Mouse (Mus musculus): ENCODE data around the gene Tnfrsf25. TPM values are rescaled to one million over a fixed set of nuclear protein-coding genes. Genes with fewer than 3 reads are reported as not detected.

Gene Tnfrsf25
- polyA plus RNA-seq, 1 experiment from 2014 or later: 1.2 TPM

DNA sequence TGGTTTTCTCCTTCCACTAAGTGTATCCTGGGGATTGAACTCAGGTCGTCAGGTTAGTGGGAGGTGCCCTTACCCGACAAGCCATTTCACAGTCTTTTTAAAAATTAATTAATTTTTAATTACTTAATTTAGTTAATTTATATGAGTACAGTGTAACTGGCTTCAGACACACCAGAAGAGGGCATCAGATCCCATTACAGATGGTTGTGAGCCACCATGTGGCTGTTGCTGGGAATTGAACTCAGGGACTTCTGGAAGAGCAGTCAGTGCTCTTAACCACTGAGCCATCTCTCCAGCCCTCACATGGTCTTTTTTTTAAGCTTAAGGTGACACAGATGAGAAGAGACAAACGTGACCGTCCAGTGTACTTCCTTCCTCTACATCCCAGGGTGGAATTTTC, 39.3 kb downstream of the Tnfrsf25 start:
- Histone ChIP-seq H3K4me1 (peaks cover 20% of the 10 kb centered on the region), H3K27me3 (replicated peaks) (peaks cover 84% of the 10 kb centered on the region), H3K36me3 (no peaks in the 10 kb centered on the region), H3K4me3 (no peak overlapping the region), H3K9ac (no peak overlapping the region), H3K27ac (no peak overlapping the region), H3K4me2 (replicated peaks) (no peak overlapping the region), H3K9me3 (no peaks in the 10 kb centered on the region)
- ATAC-seq (ENCODE audit: low FRiP score, low read depth): no peak
- WGBS: 79% methylated on average over 4 of the region's 4 CpGs

DNA sequence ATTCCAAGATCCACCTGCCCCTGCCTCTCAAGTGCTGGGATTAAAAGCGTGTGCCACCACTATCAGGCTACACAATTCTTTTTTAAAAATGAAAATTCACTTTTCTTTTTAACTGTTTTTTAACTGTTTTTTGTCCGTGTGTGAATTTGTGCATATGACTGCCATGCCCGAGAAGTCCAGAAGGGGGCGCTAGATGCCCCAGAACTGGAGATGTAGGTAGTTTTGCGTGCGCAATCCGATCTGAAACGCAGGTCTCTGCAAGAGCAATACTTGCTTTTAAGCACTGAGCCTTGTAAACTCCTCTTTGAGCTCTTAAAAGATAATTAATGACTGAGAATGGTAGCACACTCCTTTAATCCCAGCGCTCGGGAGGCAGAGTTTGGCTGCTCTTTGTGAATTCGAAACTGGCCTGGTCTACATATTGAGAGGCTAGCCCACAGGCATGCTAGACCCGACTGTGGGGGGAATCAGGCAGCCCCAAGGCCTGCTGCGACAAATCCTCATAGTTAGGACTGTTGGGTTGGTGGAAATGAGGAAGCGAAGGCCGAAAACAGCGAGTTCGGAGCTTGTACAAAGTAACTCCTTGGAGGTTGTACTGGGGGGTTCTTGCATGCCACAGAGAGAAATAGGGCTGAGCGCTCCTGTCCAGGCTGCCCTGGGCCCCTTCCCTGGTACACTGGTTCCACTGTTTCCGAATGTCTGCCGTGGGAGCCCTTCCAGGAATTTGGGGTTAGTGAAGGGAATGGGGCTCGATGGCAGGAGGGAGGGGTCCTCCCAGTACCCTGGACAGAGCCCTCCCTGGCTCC, 42.2 kb downstream of the Tnfrsf25 start:
- Histone ChIP-seq H3K4me1 (peaks cover 12% of the 10 kb centered on the region), H3K9me3 (no peaks in the 10 kb centered on the region), H3K36me3 (no peaks in the 10 kb centered on the region), H3K4me2 (replicated peaks) (peak overlapping the region; percentile 40), H3K27me3 (replicated peaks) (peaks cover 86% of the 10 kb centered on the region), H3K27ac (no peak overlapping the region), H3K9ac (0 out of 2 replicates have a peak overlapping the region, but pooled peaks have one; percentile 8), H3K4me3 (0 out of 2 replicates have a peak overlapping the region, but pooled peaks have one; percentile 18)
- 14% methylated on average over 21 of the region's 21 CpGs for WGBS
- no peak for ATAC-seq (ENCODE audit: low FRiP score, low read depth)

DNA sequence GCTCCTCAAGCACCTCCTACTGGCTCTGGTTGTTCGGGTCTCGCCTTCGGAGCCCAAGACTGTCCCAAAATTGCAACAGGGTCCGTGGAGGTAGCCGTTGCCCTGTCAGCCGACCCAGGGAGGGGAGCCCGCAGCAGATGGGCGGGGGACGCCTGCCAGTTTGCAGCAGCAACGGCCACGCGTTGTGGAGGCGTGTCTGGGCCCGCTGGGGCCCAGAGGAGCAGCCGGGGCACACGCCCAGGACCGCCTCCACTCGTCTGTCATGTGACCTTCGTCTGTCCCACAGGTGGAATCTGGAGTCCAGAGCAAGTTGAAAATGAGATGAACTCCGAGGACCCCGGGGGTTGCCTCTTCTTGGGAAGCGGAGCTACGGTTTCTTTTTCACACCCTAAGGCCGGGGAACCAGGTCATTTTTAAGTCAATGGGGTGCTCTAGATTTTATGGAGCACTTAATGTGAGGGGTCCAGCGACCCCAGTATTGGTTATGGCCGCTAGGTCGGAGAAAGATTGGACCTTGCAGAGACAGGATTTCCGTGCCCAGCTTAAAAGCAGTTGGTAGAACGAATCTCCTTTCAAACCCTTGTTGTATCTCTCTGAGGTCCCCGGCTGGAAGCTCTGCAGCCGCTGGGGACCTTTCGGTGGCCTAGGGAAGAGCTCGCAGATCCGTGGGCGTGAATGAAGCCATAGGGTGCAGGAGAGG, 43.0 kb downstream of the Tnfrsf25 start, which contains the start of gene Hes2:
TSS of gene Hes2 (plus strand) at position 283 of the 700 bp plus-strand sequence.
- 3% methylated on average over 35 of the region's 35 CpGs for WGBS

DNA sequence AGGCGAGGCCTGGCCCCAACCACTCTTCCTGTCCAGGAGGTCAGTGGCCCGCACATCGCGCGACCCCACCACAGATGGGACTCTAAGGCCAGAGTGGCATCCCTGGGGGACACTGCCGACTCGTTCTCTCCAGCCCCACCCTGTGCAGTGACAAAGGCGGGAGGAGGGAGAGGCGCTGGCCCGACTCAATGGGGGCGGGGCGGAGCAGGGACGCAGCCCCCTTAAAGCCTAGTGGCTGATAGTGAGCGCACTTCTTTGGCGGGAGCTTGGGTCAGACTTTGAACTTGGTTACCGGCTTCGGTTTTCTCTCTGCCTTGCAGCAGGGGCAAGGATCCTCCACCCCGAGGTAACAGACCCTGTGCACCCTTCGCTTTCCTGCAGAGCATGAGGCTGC, 43.5 kb downstream of the Tnfrsf25 start:
- Histone ChIP-seq H3K4me1 (peaks cover 12% of the 10 kb centered on the region), H3K9me3 (no peaks in the 10 kb centered on the region), H3K36me3 (no peaks in the 10 kb centered on the region), H3K4me2 (replicated peaks) (peak overlapping the region; percentile 27; the same call in 1 of the 2 replicates), H3K9ac (no peak overlapping the region), H3K27me3 (replicated peaks) (peaks cover 74% of the 10 kb centered on the region), H3K4me3 (peak overlapping the region; percentile 11; the same call in 1 of the 2 replicates), H3K27ac (no peak overlapping the region)
- WGBS: 1% methylated on average over 19 of the region's 19 CpGs
- ATAC-seq (ENCODE audit: low FRiP score, low read depth): no peak

More for the DNA sequence above, 43.0 kb downstream of the Tnfrsf25 start, which contains the start of gene Hes2:
- no peak for ATAC-seq (ENCODE audit: low FRiP score, low read depth)
- H3K4me3 ChIP-seq: peak within 1 kb of the TSS; percentile 18; the same call in 1 of the 2 replicates
- peaks cover 80% of the 10 kb centered on the region for H3K27me3 ChIP-seq (replicated peaks)
- H3K9me3 ChIP-seq: no peaks in the 10 kb centered on the region
- no peaks in the 10 kb centered on the region for H3K36me3 ChIP-seq
- H3K9ac ChIP-seq: 0 out of 2 replicates have a peak within 1 kb of the TSS, but pooled peaks have one; percentile 8
- H3K27ac ChIP-seq: no peak within 1 kb of the TSS
- H3K4me1 ChIP-seq: peaks cover 12% of the 10 kb centered on the region
- H3K4me2 ChIP-seq (replicated peaks): peak within 1 kb of the TSS; percentile 40

DNA sequence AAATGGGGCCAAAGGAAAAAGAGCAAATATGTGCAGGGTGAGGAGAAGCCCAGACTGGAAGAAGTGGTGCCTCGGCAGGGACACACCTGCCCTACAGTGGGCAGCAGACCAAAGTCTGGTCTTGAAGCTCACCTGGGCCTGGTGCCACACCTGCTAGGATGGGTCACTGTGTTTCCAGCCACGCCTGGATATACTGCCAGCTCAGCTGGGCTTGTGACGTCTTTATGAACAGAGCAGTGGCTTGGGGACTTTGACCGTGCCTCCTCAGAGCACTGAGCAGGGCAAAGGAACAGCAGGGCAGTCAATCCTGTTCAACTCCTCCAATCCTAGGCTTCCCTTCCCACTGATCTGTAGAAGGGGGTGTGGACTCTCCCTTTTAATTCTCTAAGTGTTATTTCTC, 45.0 kb downstream of the Tnfrsf25 start:
- Histone ChIP-seq H3K36me3 (no peaks in the 10 kb centered on the region), H3K27ac (no peak overlapping the region), H3K27me3 (replicated peaks) (peaks cover 65% of the 10 kb centered on the region), H3K4me2 (replicated peaks) (no peak overlapping the region), H3K9me3 (no peaks in the 10 kb centered on the region), H3K9ac (no peak overlapping the region), H3K4me1 (peaks cover 12% of the 10 kb centered on the region), H3K4me3 (no peak overlapping the region)
- no peak for ATAC-seq (ENCODE audit: low FRiP score, low read depth)
- 35% methylated on average over 4 of the region's 4 CpGs for WGBS

DNA sequence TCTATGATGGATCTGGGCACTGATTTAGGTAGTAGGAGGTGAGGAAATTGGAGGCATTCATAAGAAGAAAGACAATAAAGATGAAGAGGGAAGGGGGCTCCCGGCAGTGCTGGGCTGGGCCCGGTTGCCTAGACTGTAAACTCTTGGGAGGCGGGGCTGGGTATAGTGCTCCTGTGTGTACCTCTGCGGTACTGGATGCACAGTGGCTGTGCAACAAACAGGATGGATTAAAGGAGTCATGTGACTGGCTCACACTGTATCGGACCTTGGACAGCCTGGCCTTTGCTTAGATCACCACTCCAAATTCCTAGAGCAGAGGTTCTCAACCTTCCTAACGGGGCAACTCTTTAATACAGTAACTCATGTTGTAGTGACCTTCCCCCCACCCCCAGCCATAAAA, 45.9 kb downstream of the Tnfrsf25 start:
- ATAC-seq (ENCODE audit: low FRiP score, low read depth): no peak
- no peak overlapping the region for H3K9ac ChIP-seq
- 63% methylated on average over 6 of the region's 6 CpGs for WGBS
- H3K27ac ChIP-seq: no peak overlapping the region
- H3K27me3 ChIP-seq (replicated peaks): peaks cover 61% of the 10 kb centered on the region
- H3K9me3 ChIP-seq: no peaks in the 10 kb centered on the region
- H3K4me1 ChIP-seq: peaks cover 12% of the 10 kb centered on the region
- H3K4me2 ChIP-seq (replicated peaks): no peak overlapping the region
- H3K36me3 ChIP-seq: no peaks in the 10 kb centered on the region
- H3K4me3 ChIP-seq: no peak overlapping the region

DNA sequence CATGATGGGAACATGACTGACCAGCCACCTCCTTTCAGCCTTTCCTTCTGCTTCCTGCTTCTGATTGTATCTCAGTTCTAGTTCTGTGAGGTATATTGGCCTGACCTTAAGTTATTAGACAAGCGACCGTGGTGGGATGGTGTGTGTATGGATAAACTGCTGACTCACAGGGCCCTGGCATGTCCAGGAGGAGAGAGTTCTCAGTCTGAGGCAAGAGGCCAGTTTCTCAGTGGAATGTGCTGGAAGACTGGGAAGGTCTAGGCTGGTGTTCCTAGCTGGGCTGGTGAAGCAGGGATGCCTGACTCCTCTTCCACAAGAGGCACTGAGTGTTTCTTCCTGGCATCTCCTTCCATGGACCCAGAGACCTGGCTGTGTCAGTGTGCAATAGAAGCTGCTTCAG, 47.0 kb downstream of the Tnfrsf25 start:
- Histone ChIP-seq H3K4me3 (no peak overlapping the region), H3K27ac (no peak overlapping the region), H3K9ac (no peak overlapping the region), H3K36me3 (no peaks in the 10 kb centered on the region), H3K9me3 (no peaks in the 10 kb centered on the region), H3K27me3 (replicated peaks) (peaks cover 54% of the 10 kb centered on the region), H3K4me2 (replicated peaks) (no peak overlapping the region), H3K4me1 (peaks cover 12% of the 10 kb centered on the region)
- ATAC-seq (ENCODE audit: low FRiP score, low read depth): no peak
- WGBS: 92% methylated on average over 2 of the region's 2 CpGs

DNA sequence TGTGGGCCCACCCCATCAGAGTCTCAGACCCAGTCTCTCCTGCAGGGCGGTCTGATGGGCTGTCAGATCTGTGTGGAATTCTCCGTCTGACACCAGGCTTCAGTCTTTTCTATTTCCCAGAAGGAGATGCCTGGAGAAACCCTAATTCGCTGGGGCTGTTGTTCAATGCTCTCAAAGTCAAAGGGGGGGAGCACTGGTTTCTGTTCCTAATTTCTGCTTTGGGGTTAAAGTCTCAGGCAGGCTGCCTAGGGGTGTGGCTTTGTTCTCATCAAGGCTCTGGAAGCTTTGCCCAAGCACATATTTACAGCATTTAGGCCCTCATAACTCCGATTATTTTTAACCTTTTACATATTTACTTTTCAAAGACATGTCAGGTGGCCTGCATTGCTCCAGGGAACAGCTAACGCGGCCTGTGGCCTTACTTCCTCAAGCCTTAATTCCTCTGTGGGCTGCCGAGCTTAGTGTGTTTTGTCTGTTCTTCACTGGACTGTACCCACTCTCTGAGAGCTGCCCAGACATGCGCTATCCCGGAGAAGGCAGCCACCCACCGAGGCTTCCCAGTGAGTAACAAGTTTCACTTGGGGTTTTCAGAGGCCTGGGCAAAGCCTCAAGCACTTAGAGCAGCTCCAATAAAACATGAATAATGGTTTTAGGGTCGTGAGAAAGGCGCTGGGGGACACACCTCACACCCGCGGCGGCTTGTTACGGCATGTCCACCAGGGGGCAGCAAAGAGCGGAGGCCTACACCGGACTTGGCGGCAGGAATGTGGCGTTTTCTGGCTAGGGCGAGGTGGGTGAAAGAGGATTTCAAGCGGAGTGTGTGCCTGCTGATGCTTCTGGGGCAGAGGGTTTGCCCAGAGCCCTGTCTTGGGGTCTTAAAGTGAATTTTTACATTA, 49.5 kb downstream of the Tnfrsf25 start:
- no peak for ATAC-seq (ENCODE audit: low FRiP score, low read depth)
- 21% methylated on average over 22 of the region's 22 CpGs for WGBS
- no peak overlapping the region for H3K27ac ChIP-seq
- H3K36me3 ChIP-seq: no peaks in the 10 kb centered on the region
- H3K9me3 ChIP-seq: no peaks in the 10 kb centered on the region
- H3K4me3 ChIP-seq: no peak overlapping the region
- H3K4me1 ChIP-seq: no peaks in the 10 kb centered on the region; the same call in 1 of the 2 replicates
- peaks cover 29% of the 10 kb centered on the region for H3K27me3 ChIP-seq (replicated peaks)
- H3K9ac ChIP-seq: no peak overlapping the region
- H3K4me2 ChIP-seq (replicated peaks): no peak overlapping the region

DNA sequence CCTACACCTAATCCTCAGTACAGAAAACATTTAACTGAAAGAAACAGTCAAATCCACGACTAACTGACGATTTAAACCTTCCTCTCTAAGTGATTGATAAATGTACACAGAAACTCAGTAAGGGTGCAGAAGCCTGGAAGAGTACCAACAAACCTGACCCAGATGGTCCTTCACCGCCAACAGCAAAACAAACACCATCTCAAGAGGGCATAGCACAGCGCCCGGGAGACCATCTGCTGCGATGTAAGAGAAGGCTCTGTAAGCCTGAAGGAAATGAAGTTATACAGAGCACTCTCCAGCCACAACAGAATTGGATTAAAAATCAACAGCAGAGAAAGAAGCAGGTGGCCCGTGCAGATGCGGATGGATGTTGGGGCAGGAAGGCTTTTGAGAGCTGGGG, 52.3 kb downstream of the Tnfrsf25 start:
- WGBS: 67% methylated on average over 8 of the region's 8 CpGs
- H3K9ac ChIP-seq: no peak overlapping the region
- no peak for ATAC-seq (ENCODE audit: low FRiP score, low read depth)

DNA sequence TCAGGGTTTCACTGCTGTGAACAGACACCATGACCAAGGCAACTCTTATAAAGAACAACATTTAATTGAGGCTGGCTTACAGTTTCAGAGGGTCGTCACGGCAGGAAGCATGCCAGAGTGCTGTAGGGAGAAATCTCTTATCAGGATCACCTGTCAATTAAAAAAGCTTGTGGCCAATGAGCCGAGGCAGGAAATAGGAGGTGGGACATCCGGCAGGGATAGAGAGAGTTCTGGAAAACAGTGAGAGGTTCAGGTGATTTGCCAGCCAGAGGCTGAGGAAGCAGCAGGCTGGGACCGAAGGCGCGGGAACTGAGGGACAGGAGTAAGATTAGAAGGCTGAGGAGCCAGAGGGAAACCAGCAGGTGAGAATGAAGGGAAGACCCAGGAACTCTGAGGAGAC, 53.4 kb downstream of the Tnfrsf25 start:
- no peaks in the 10 kb centered on the region; the same call in 1 of the 2 replicates for H3K27me3 ChIP-seq (replicated peaks)
- WGBS: 88% methylated on average over 7 of the region's 7 CpGs

More for the DNA sequence above, 52.3 kb downstream of the Tnfrsf25 start:
- no peaks in the 10 kb centered on the region for H3K9me3 ChIP-seq
- H3K4me2 ChIP-seq (replicated peaks): no peak overlapping the region
- H3K4me1 ChIP-seq: no peaks in the 10 kb centered on the region; the same call in 1 of the 2 replicates
- peaks cover 1% of the 10 kb centered on the region for H3K27me3 ChIP-seq (replicated peaks)
- H3K4me3 ChIP-seq: no peak overlapping the region
- no peak overlapping the region for H3K27ac ChIP-seq
- H3K36me3 ChIP-seq: no peaks in the 10 kb centered on the region

More for the DNA sequence above, 53.4 kb downstream of the Tnfrsf25 start:
- H3K27ac ChIP-seq: no peak overlapping the region
- H3K9me3 ChIP-seq: no peaks in the 10 kb centered on the region
- no peak overlapping the region for H3K4me3 ChIP-seq
- no peak overlapping the region for H3K9ac ChIP-seq
- H3K4me1 ChIP-seq: no peaks in the 10 kb centered on the region; the same call in 1 of the 2 replicates
- H3K4me2 ChIP-seq (replicated peaks): no peak overlapping the region
- no peak for ATAC-seq (ENCODE audit: low FRiP score, low read depth)
- H3K36me3 ChIP-seq: no peaks in the 10 kb centered on the region

All from neural tube, embryonic 12.5 days (tissue).